Mouse (Mus musculus): ENCODE measurements around the gene Gm7168. TPM values are rescaled to one million over a fixed set of nuclear protein-coding genes. Genes with fewer than 3 reads are reported as not detected.
"Not testable (repeated sequence)": the region's sequence is repeated elsewhere in the genome, so short reads cannot be mapped to it uniquely, and the experiment has no call there.

Gm7168 gene
- polyA plus RNA-seq (2012; ENCODE audit: insufficient read depth, insufficient read length, low replicate concordance, missing spikeins), result not detected in 2 replicates

GRCm38 (mm10) chr17:13948073-13948472 is at the start of gene Gm7168:
TSS of gene Gm7168 (plus strand) at chr17:13948373.
- H3K27ac ChIP-seq (ENCODE audit: insufficient read depth, low read depth, low read length); H3K4me1 ChIP-seq (ENCODE audit: control insufficient read depth, insufficient read depth, low read length); H3K4me3 ChIP-seq (ENCODE audit: insufficient read depth, low read depth, low read length): not testable (repeated sequence)
- 77% methylated on average over 1 of the region's 2 CpGs for WGBS

- no peak overlapping the region for H3K4me3 ChIP-seq (ENCODE audit: insufficient read depth, low read depth, low read length)
- WGBS, result 94% methylated on average over 17 of the region's 17 CpGs
- H3K27ac ChIP-seq (ENCODE audit: insufficient read depth, low read depth, low read length), result no peak overlapping the region
- peaks cover 2% of the 10 kb centered on the region; the same call in 1 of the 2 replicates for H3K4me1 ChIP-seq (ENCODE audit: control insufficient read depth, insufficient read depth, low read length)
- TF ChIP-seq POLR2A (IDR thresholded peaks at IDR 0.05; ENCODE audit: insufficient read depth, low read depth, low read length) (no peak), CTCF (IDR thresholded peaks at IDR 0.05; ENCODE audit: insufficient read depth, low read depth, low read length) (no peak)
Measured at GRCm38 (mm10) chr17:13898838-13899237, 49.3 kb upstream of the Gm7168 start.

- WGBS, result 89% methylated on average over 7 of the region's 7 CpGs
- TF ChIP-seq POLR2A (IDR thresholded peaks at IDR 0.05; ENCODE audit: insufficient read depth, low read depth, low read length), result no peak
- no peak for TF ChIP-seq CTCF (IDR thresholded peaks at IDR 0.05; ENCODE audit: insufficient read depth, low read depth, low read length)
- peaks cover 2% of the 10 kb centered on the region; the same call in 1 of the 2 replicates for H3K4me1 ChIP-seq (ENCODE audit: control insufficient read depth, insufficient read depth, low read length)
- H3K4me3 ChIP-seq (ENCODE audit: insufficient read depth, low read depth, low read length), result no peak overlapping the region
- H3K27ac ChIP-seq (ENCODE audit: insufficient read depth, low read depth, low read length), result no peak overlapping the region
Measured at GRCm38 (mm10) chr17:13899241-13899640, 48.9 kb upstream of the Gm7168 start.

- peaks cover 2% of the 10 kb centered on the region; the same call in 1 of the 2 replicates for H3K4me1 ChIP-seq (ENCODE audit: control insufficient read depth, insufficient read depth, low read length)
- no peak overlapping the region for H3K27ac ChIP-seq (ENCODE audit: insufficient read depth, low read depth, low read length)
- no peak for TF ChIP-seq CTCF (IDR thresholded peaks at IDR 0.05; ENCODE audit: insufficient read depth, low read depth, low read length)
- WGBS, result 87% methylated on average over 8 of the region's 8 CpGs
- H3K4me3 ChIP-seq (ENCODE audit: insufficient read depth, low read depth, low read length), result no peak overlapping the region
Measured at GRCm38 (mm10) chr17:13903793-13904192, 44.4 kb upstream of the Gm7168 start.

- WGBS, result 79% methylated on average over 5 of the region's 5 CpGs
- Histone ChIP-seq H3K4me1 (ENCODE audit: control insufficient read depth, insufficient read depth, low read length) (no peaks in the 10 kb centered on the region), H3K27ac (ENCODE audit: insufficient read depth, low read depth, low read length) (no peak overlapping the region), H3K4me3 (ENCODE audit: insufficient read depth, low read depth, low read length) (no peak overlapping the region)
- TF ChIP-seq POLR2A (IDR thresholded peaks at IDR 0.05; ENCODE audit: insufficient read depth, low read depth, low read length) (no peak), CTCF (IDR thresholded peaks at IDR 0.05; ENCODE audit: insufficient read depth, low read depth, low read length) (no peak)
Measured at GRCm38 (mm10) chr17:13907082-13907481, 41.1 kb upstream of the Gm7168 start.

GRCm38 (mm10) chr17:13907681-13908080 is 40.5 kb upstream of the Gm7168 start:
- H3K27ac ChIP-seq (ENCODE audit: insufficient read depth, low read depth, low read length), result no peak overlapping the region
- TF ChIP-seq CTCF (IDR thresholded peaks at IDR 0.05; ENCODE audit: insufficient read depth, low read depth, low read length) (no peak), POLR2A (IDR thresholded peaks at IDR 0.05; ENCODE audit: insufficient read depth, low read depth, low read length) (no peak)
- H3K4me1 ChIP-seq (ENCODE audit: control insufficient read depth, insufficient read depth, low read length), result no peaks in the 10 kb centered on the region
- 83% methylated on average over 1 of the region's 1 CpGs for WGBS
- no peak overlapping the region for H3K4me3 ChIP-seq (ENCODE audit: insufficient read depth, low read depth, low read length)

GRCm38 (mm10) chr17:13913951-13914350 is 34.2 kb upstream of the Gm7168 start:
- Histone ChIP-seq H3K27ac (ENCODE audit: insufficient read depth, low read depth, low read length) (no peak overlapping the region), H3K4me3 (ENCODE audit: insufficient read depth, low read depth, low read length) (no peak overlapping the region), H3K4me1 (ENCODE audit: control insufficient read depth, insufficient read depth, low read length) (peaks cover 3% of the 10 kb centered on the region; the same call in 1 of the 2 replicates)
- WGBS, result 19% methylated on average over 4 of the region's 4 CpGs
- TF ChIP-seq POLR2A (IDR thresholded peaks at IDR 0.05; ENCODE audit: insufficient read depth, low read depth, low read length), result no peak
- TF ChIP-seq CTCF (IDR thresholded peaks at IDR 0.05; ENCODE audit: insufficient read depth, low read depth, low read length), result no peak

- no peak overlapping the region for H3K27ac ChIP-seq (ENCODE audit: insufficient read depth, low read depth, low read length)
- H3K4me3 ChIP-seq (ENCODE audit: insufficient read depth, low read depth, low read length), result no peak overlapping the region
- whole genome bisulfite sequencing, result 71% methylated on average over 4 of the region's 4 CpGs
- peaks cover 3% of the 10 kb centered on the region; the same call in 1 of the 2 replicates for H3K4me1 ChIP-seq (ENCODE audit: control insufficient read depth, insufficient read depth, low read length)
- no peak for TF ChIP-seq POLR2A (IDR thresholded peaks at IDR 0.05; ENCODE audit: insufficient read depth, low read depth, low read length)
- no peak for TF ChIP-seq CTCF (IDR thresholded peaks at IDR 0.05; ENCODE audit: insufficient read depth, low read depth, low read length)
Measured at GRCm38 (mm10) chr17:13914531-13914930, 33.6 kb upstream of the Gm7168 start.

GRCm38 (mm10) chr17:13920771-13921170 is 27.4 kb upstream of the Gm7168 start:
- TF ChIP-seq POLR2A (IDR thresholded peaks at IDR 0.05; ENCODE audit: insufficient read depth, low read depth, low read length) (no peak), CTCF (IDR thresholded peaks at IDR 0.05; ENCODE audit: insufficient read depth, low read depth, low read length) (no peak)
- Histone ChIP-seq H3K27ac (ENCODE audit: insufficient read depth, low read depth, low read length) (no peak overlapping the region), H3K4me1 (ENCODE audit: control insufficient read depth, insufficient read depth, low read length) (peaks cover 7% of the 10 kb centered on the region), H3K4me3 (ENCODE audit: insufficient read depth, low read depth, low read length) (no peak overlapping the region)
- 74% methylated on average over 2 of the region's 2 CpGs for WGBS

- Histone ChIP-seq H3K4me3 (ENCODE audit: insufficient read depth, low read depth, low read length) (no peak overlapping the region), H3K27ac (ENCODE audit: insufficient read depth, low read depth, low read length) (no peak overlapping the region), H3K4me1 (ENCODE audit: control insufficient read depth, insufficient read depth, low read length) (peaks cover 13% of the 10 kb centered on the region)
- no peak for TF ChIP-seq POLR2A (IDR thresholded peaks at IDR 0.05; ENCODE audit: insufficient read depth, low read depth, low read length)
- TF ChIP-seq CTCF (IDR thresholded peaks at IDR 0.05; ENCODE audit: insufficient read depth, low read depth, low read length), result no peak
- 71% methylated on average over 2 of the region's 2 CpGs for WGBS
Measured at GRCm38 (mm10) chr17:13923418-13923817, 24.8 kb upstream of the Gm7168 start.
